Mouse (Mus musculus) embryo, embryonic 10 days (tissue): ENCODE measurements around the gene Gfod1.
A peak's percentile ranks its signal among the peaks of the same experiment; 100 is the strongest.

Source experiments
- DNase-seq: peaks from one replicate; pipeline ENCODE4 v3.0.0-alpha.2; 2015; ENCODE audit warnings: low spot score

The Gfod1 gene

GRCm38 (mm10) chr13:43230842-43231241 lies 73.1 kb downstream of the Gfod1 start:
- DNase-seq, result no peak

DNA sequence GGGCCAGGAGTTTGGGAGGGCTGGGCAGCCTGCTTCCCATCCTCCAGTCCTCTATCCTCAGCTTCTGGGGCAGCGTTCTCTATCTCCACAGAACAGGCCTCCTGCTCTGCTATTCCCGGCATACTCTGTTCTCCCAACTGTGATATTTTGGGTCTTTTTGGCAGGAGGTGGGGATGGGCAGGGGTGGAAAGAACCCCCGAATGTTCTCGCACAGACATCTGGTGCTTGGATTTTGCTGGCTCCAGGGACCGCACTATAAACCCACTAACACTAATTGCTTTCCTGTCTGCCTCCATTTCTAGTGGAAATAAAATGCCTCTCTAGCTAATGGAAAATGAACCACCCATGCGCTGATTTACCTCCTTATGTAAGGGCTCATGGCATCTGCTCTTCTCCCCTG lies 73.7 kb downstream of the Gfod1 start:
- no peak for DNase-seq

GRCm38 (mm10) chr13:43229767-43230166 lies 74.2 kb downstream of the Gfod1 start:
- no peak for DNase-seq

GRCm38 (mm10) chr13:43228141-43228540 lies 75.8 kb downstream of the Gfod1 start:
- DNase-seq, result no peak

- no peak for DNase-seq
Observed at GRCm38 (mm10) chr13:43226041-43226440, 77.9 kb downstream of the Gfod1 start.

- no peak for DNase-seq
Observed at GRCm38 (mm10) chr13:43225161-43225560, 78.8 kb downstream of the Gfod1 start.

- DNase-seq, result peak; percentile 41
Observed at GRCm38 (mm10) chr13:43222084-43222483, 81.9 kb downstream of the Gfod1 start.

DNA sequence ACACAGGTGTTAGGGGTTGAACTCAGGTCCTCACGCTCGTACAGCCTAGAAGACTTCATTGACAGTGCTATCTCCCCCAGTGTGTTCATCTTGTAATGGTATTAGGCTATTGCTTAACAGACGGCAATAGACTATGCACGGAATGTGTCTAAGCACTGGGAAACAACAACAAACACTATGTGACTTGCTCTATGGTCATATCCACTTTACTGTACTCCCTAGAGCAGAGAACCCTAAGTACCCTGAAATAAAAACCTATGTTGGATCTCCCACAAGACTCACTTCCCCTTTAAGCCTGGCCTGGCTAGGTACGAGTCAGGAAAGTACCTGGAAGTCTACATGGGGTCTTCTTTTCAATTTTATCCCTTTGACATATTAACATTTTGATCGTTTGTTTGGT lies 82.7 kb downstream of the Gfod1 start:
- no peak for DNase-seq

GRCm38 (mm10) chr13:43220635-43221034 lies 83.3 kb downstream of the Gfod1 start:
- no peak for DNase-seq

DNA sequence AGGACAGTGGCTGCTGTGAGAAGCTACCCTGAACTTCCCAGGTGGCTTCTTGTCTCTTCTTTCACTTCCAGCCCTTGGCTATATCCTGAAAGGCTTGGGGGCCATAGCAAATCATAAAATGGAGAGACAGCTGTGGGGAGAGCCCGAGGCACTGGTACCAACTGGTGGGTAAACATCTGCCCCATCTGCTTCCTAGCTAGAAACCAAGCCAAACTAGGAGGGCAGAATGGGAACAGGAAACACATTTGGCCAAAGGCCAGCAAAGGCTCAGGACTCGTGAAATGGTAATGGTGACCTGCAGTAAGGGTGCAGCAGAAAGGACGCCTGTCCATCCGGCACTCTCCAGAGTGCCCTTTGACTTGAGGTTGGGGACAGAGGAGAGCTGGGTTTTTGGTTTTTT lies 85.2 kb downstream of the Gfod1 start:
- DNase-seq, result no peak

- no peak for DNase-seq
Observed at GRCm38 (mm10) chr13:43218284-43218683, 85.7 kb downstream of the Gfod1 start.

DNA sequence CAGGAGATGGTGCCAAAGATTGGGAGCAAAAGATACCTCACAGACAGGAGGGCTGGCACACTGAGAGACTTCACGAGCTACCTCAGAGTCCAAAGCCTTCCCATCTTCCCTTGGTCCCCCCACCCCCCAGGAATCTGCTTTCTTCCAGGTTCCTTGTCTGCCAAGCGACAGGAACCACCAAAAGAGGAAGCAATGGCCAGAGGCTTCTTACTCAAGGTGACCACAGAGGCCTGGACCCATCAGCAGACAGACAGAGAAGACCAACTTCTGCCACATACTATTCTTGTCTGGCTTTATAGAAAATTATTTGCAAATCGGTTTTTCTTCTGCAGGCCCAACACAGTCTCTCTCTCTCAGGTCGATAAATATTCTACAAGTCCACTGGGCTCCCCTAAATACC lies 86.3 kb downstream of the Gfod1 start:
- DNase-seq, result no peak

DNA sequence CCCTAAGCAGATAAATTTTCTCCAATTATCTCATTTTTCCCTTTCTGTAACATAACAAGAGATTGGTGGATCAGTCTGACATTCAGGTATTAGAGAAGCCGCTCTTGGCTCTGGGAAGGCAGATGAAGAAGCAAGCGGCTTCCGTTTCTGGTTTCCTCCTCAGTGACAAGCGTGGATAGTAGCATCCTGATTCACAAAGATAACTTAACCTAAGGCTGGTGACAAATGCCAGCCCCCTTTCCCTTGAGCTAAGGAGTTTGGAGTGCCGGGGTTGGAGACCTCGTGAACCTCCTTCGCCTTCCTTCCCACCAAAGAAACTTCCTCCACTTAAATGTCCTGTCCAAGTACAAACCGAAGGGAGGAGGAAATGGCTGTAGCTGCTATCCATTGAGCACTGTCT lies 86.9 kb downstream of the Gfod1 start:
- DNase-seq, result no peak

GRCm38 (mm10) chr13:43215994-43216706 lies 87.8 kb downstream of the Gfod1 start:
- DNase-seq, result no peak

GRCm38 (mm10) chr13:43215144-43215993 lies 88.6 kb downstream of the Gfod1 start:
- peak; percentile 48 for DNase-seq

- no peak for DNase-seq
Observed at GRCm38 (mm10) chr13:43212338-43212737, 91.6 kb downstream of the Gfod1 start.

DNA sequence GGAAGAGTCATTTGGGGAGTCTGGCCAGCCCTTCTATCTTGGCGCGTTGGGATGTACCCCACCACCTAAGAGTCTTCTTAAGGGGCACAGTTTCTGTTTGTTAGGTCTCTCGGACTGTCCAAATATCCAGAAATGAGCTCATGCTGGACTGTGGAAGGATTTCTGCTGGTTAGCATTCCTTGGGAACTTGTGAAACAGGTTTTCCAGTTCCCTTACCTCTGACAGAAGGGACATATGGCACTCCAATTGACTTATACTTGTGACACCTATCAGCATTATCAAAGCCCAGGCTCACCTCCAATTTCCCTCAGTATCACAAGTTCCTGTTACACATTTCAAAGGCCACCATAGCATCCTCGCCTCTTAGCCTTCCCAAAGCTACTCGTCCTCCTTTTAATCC lies 93.0 kb downstream of the Gfod1 start:
- no peak for DNase-seq

DNA sequence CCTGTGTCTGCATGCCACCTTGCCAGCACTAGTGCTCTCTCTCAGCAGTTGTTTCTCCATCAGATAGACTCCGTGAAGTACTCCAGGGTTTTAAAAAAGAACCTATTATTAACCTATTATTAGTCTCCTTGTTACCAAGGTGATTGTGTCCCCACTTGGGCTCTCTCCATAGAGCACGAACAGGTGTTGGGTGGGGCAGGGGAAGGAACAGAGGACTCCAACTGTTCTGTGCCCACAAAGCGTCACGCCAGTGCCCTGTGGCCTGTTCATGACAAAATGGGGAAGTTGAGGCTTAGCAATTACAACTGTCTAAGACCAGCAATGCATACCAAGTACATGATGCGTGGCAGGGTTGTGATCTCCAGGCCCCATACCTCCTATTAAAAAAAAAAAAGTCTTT lies 94.4 kb downstream of the Gfod1 start:
- DNase-seq, result no peak

- no peak for DNase-seq
Observed at GRCm38 (mm10) chr13:43208914-43209439, 95.0 kb downstream of the Gfod1 start.

DNA sequence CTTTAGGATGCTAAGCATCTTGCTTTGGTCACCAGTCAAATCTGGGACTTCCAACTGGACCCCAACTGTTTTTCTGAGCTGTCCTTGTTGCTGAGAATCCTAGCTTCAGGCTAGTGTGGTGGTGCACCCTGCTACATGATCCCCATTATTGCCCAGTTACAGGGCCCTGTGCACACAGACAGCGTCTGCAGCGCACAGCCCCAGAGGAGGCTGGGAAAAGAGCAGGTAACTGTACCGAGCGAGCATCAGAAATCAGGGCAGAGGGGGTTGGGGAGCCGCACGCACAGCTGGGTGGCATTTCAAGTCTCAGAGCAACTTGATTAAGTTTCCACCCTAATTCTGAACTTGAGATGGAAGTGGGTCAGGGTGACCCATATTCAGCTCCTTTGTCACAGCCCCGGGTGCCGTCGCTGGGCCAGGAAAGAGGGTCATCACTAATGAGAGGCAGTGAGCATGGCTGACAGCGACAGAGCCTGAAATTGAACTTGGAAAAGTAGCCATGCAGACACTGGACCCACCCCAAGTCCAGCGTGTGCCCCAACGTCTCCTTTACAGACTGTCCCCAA lies 97.8 kb downstream of the Gfod1 start:
- no peak for DNase-seq

- DNase-seq, result no peak
Observed at GRCm38 (mm10) chr13:43203641-43204040, 100.3 kb downstream of the Gfod1 start.

DNA sequence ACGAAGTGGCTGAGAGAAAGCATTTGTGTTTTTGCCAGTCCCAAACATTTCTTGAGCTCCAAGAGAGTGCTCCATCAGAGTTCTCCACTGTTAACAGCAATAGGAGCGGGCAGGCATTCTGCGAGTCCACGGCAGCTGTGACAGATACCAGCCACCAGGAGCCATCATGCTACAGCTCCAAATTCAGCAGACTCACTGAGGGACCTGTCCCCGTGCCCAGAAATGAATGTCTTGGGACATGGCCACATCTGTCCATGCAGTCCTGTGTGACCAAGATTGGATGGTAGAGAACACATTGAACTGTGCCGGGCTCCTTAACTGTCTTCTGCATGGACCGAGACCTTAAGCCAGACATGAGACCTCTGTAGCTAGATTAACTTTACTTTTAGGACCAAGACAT lies 100.7 kb downstream of the Gfod1 start:
- no peak for DNase-seq

DNA sequence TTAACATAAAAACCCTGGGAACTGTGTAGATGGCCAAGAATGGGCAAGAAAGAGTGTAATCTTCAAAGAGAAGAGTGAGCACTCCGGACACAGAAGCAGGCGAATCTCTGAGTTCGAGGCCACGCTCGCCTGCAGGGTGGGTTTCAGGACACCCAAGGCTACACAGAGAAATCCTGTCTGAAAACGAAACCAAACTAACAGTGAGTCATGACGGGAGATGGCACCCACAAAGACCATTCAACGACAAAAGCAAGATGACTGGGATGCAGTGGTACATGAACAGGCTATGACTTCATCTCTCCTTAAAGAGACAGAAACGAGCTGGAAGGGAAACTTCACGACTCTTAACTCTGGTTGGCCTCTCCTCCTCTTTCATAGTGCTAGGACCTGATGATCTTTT lies 101.6 kb downstream of the Gfod1 start:
- DNase-seq, result no peak
